Mouse (Mus musculus) liver (tissue): ENCODE data around the gene Gm20867.
"Not testable (repeated sequence)": the region's sequence is repeated elsewhere in the genome, so short reads cannot be mapped to it uniquely, and the experiment has no call there.

Experiments used
- DNase-seq: peaks from one replicate; pipeline ENCODE4 v3.0.0-alpha.2; 2020; ENCODE audit warnings: mixed read lengths

Gm20867 gene

DNA sequence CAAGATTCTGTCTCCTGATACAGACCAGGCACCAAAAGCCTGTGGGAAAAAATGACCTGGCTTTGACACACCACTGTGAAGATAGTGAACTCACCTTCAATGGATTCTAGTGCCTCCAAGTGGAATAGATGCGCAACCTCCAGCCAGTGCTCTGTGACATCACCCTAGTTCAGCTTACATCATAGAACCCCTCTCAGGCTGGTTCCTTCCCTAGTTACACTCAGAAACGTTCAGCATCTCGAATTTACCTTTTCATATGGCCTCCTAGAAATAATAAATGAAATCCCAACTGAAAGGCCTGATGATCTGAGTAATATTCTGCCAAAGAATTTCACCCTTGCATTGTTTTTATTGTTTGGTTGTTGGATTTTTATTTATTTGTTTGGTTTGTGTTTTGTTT lies at the start of gene Gm20867:
Gene Gm20867, minus strand, starts transcription at position 101 of the 400 bp plus-strand sequence.
- not testable (repeated sequence) for DNase-seq
